Mouse (Mus musculus) T-cell, adult 66 days (primary cell): ENCODE results near the gene Rundc3a. TPM values are rescaled to one million over a fixed set of nuclear protein-coding genes. Genes with fewer than 3 reads are reported as not detected.

Source experiments
- total RNA-seq, 2 experiments: library from RNA; stranded (reverse); gene quantifications; 3 replicates in 1 of 2; 4 replicates in 1 of 2; pipeline ENCODE4 v1.2.4; 2023

Gene Rundc3a
- total RNA-seq = 1 to 10 TPM; 5.2 to 6.9 TPM

GRCm38 (mm10) chr11:102393238-102393634 is at the start of gene Rundc3a:
TSS of gene Rundc3a (plus strand) at chr11:102393403.

GRCm38 (mm10) chr11:102366103-102366502 is 27.1 kb upstream of the Rundc3a start, which contains the start of gene Slc4a1:
TSS of gene Slc4a1 (minus strand) at chr11:102366203.

GRCm38 (mm10) chr11:102407834-102408215 is 14.6 kb downstream of the Rundc3a start, which contains the start of gene Slc25a39:
TSS of gene Slc25a39 (minus strand) at chr11:102407946.

GRCm38 (mm10) chr11:102430121-102431017 is 37.2 kb downstream of the Rundc3a start, which contains the start of gene Grn:
TSS of gene Grn (plus strand) at chr11:102430315.

GRCm38 (mm10) chr11:102447497-102447896 is 54.3 kb downstream of the Rundc3a start, which contains the start of gene Fam171a2:
TSS of gene Fam171a2 (minus strand) at chr11:102447682.

Other genes starting within 250 kb of the Rundc3a start
- not detected for gene Nags, start 247.9 kb upstream of the Rundc3a start, total RNA-seq
- 1 to 10 TPM; 5.9 to 7.2 TPM for gene Tmem101, start 237.0 kb upstream of the Rundc3a start, total RNA-seq
- 10 to 100 TPM; 48.9 to 53.5 TPM for gene Lsm12, start 208.1 kb upstream of the Rundc3a start, total RNA-seq
- gene G6pc3, start 203.8 kb upstream of the Rundc3a start, total RNA-seq = 10 to 100 TPM; 28.1 to 34.6 TPM
- 10 to 100 TPM; 79.2 to 91.2 TPM for gene Hdac5, start 163.2 kb upstream of the Rundc3a start, total RNA-seq
- 1 to 10 TPM in 1 of 2 experiments, under 1 TPM in 1; 0.83 to 1.7 TPM for gene BC030867, start 144.5 kb upstream of the Rundc3a start, total RNA-seq
- gene Asb16, start 124.7 kb upstream of the Rundc3a start, total RNA-seq = not detected
- gene Tmub2, start 108.5 kb upstream of the Rundc3a start, total RNA-seq = 10 to 100 TPM; 38.6 TPM
- 10 to 100 TPM; 85.1 to 88.2 TPM for gene Atxn7l3, start 96.8 kb upstream of the Rundc3a start, total RNA-seq
- gene Ubtf, start 73.7 kb upstream of the Rundc3a start, total RNA-seq = 100 to 1,000 TPM; 142 to 153 TPM
- gene Slc4a1, start 27.2 kb upstream of the Rundc3a start, total RNA-seq = not detected
- gene Slc25a39, start 14.5 kb downstream of the Rundc3a start, total RNA-seq = 10 to 100 TPM; 29.1 to 29.5 TPM
- gene Grn, start 36.9 kb downstream of the Rundc3a start, total RNA-seq = 10 to 100 TPM; 14.8 to 23.8 TPM
- gene Fam171a2, start 54.3 kb downstream of the Rundc3a start, total RNA-seq = 1 to 10 TPM in 1 of 2 experiments, not detected in 1; 1.5 TPM
- 10 to 100 TPM; 15.2 to 24.0 TPM for gene Itga2b, start 76.7 kb downstream of the Rundc3a start, total RNA-seq
- 10 to 100 TPM; 54.3 to 61.2 TPM for gene Gpatch8, start 163.0 kb downstream of the Rundc3a start, total RNA-seq
- gene Gm11627, start 186.1 kb downstream of the Rundc3a start, total RNA-seq = not detected
- not detected for gene Fzd2, start 211.0 kb downstream of the Rundc3a start, total RNA-seq